Mouse (Mus musculus): ENCODE measurements around the gene Fat3.

DNA sequence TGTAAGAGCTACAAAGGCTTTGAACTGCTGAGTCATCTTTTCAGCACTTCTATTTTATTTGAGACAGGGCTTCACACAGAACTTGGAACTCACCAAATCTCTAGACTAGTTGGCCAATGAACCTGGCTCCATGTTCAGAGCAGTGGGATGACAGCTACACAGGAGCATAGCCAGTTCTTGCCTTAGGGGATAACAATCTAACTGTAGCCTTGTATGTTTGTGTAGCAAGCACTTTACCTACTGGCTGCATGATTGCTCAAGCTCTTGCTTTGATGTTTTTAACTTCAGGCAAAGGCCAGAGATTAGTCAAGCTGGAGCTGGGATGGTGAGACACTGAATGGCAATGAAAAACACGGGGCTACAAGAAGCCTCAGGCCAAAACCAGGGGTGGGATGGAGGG is 146.2 kb downstream of the Fat3 start:
- TF ChIP-seq POLR2A (IDR thresholded peaks at IDR 0.05; ENCODE audit: borderline replicate concordance, extremely low read depth, insufficient read depth, insufficient read length, poor library complexity, severe bottlenecking) = no peak
- TF ChIP-seq CTCF (IDR thresholded peaks at IDR 0.05; ENCODE audit: borderline replicate concordance, extremely low read depth, insufficient read depth, insufficient read length) = no peak

All from brain, embryonic 14.5 days (tissue).